Comparison of ENCODE assay signal across 12 mouse cellular contexts in genomic region chr10:77729241-77729640, GRCm38 (mm10). TPM values are rescaled to one million over a fixed set of nuclear protein-coding genes. Genes with fewer than 3 reads are reported as not detected.
A peak's percentile ranks its signal among the peaks of the same experiment; 100 is the strongest.
DNase-seq lines count a peak whose midpoint lies in the region; ATAC-seq and TF ChIP-seq lines count a peak whose summit lies in the region.
"Had no signal": no experiment of that assay in that cellular context is flagged by ENCODE, and none has a peak within 500 bp of the region (broad histone marks: within the 10 kb centered on the region; RNA-seq: fewer than 3 reads in every experiment).

No protein-coding gene starts in this region.

- no peak overlapping the region for H3K27ac ChIP-seq in lung, postnatal 0 days (ENCODE audit: low read length)

- DNase-seq in adrenal gland, adult (ENCODE audit: inconsistent age in 2 of 2, low spot score in 1 of 2), result peak; percentile 13 to 46
- no peak for DNase-seq in adrenal gland, adult 8-10 months
- DNase-seq in lung, postnatal 0 days (ENCODE audit: low spot score), result no peak
- no peak for DNase-seq in lung, postnatal 25 days (ENCODE audit: low spot score)
- peak; percentile 9 for DNase-seq in c-Kit-positive CD71-positive TER-119-negative erythroid progenitor cells, embryonic 14.5 days (ENCODE audit: low read depth)
- peak; percentile 43 for DNase-seq in retina, embryonic 14.5 days (ENCODE audit: low spot score)
- no peak for DNase-seq in left cerebral cortex, postnatal 14 days (ENCODE audit: low spot score in 2 of 2)
- no peak for DNase-seq in layer of hippocampus, adult 8-10 months (ENCODE audit: low spot score in 2 of 2)

- TF ChIP-seq CTCF in lung, postnatal 0 days (IDR thresholded peaks at IDR 0.05), result peak; percentile 49

- H3K4me1 ChIP-seq in lung, postnatal 0 days (ENCODE audit: insufficient read depth, low read depth, low read length), result no peaks in the 10 kb centered on the region

- WGBS in lung, postnatal 0 days, result 31% methylated on average over 4 of the region's 4 CpGs

- H3K4me2 ChIP-seq in lung, postnatal 0 days (replicated peaks; ENCODE audit: low read depth, low read length), result no peak overlapping the region

- ATAC-seq in lung, postnatal 0 days, result no peak

- no peaks in the 10 kb centered on the region for H3K36me3 ChIP-seq in lung, postnatal 0 days (ENCODE audit: insufficient read depth, low read length)

- no peaks in the 10 kb centered on the region for H3K27me3 ChIP-seq in lung, postnatal 0 days (replicated peaks; ENCODE audit: insufficient read depth, low read length)

- H3K9me3 ChIP-seq in lung, postnatal 0 days (ENCODE audit: low read length), result no peaks in the 10 kb centered on the region

- H3K4me3 ChIP-seq in lung, postnatal 0 days (ENCODE audit: low read depth, low read length), result no peak overlapping the region

- intact Hi-C loops in left cerebral cortex, postnatal 14 days (cut with DNase I), result no loop called here

- no peak overlapping the region for H3K9ac ChIP-seq in lung, postnatal 0 days (replicated peaks; ENCODE audit: low read depth)

- no peak for TF ChIP-seq EP300 in lung, postnatal 0 days (IDR thresholded peaks at IDR 0.05)

RNA-seq across cellular contexts. Expression of gene Gm10100, which starts 3.0 kb away (rescaled TPM):
- total RNA-seq in adrenal gland, adult 8-10 months (2022), result not detected
- polyA plus RNA-seq in lung, postnatal 0 days (2015; fragmentation: Nextera tagmentation; extraction: Ambion mirVana), result not detected in 2 replicates
- not detected for total RNA-seq in left cerebral cortex, postnatal 14 days (2021)
- total RNA-seq in layer of hippocampus, adult 8-10 months (2022), result not detected
- total RNA-seq: common myeloid progenitor, adult 5-6 weeks; layer of hippocampus, postnatal 14 days had no signal
- polyA plus RNA-seq: C2C12; gonadal fat pad, adult 2 months had no signal

RNA-seq across cellular contexts. Expression of gene Krtap12-1, which starts 8.8 kb away (rescaled TPM):
- not detected for total RNA-seq in adrenal gland, adult 8-10 months (2022)
- not detected in 2 replicates for polyA plus RNA-seq in lung, postnatal 0 days (2015; fragmentation: Nextera tagmentation; extraction: Ambion mirVana)
- not detected for total RNA-seq in left cerebral cortex, postnatal 14 days (2021)
- not detected for total RNA-seq in layer of hippocampus, adult 8-10 months (2022)
- total RNA-seq: common myeloid progenitor, adult 5-6 weeks; layer of hippocampus, postnatal 14 days had no signal
- polyA plus RNA-seq: C2C12; gonadal fat pad, adult 2 months had no signal

RNA-seq across cellular contexts. Expression of gene Gm18596, which starts 13.2 kb away (rescaled TPM):
- not detected for total RNA-seq in adrenal gland, adult 8-10 months (2022)
- not detected in 2 replicates for polyA plus RNA-seq in lung, postnatal 0 days (2015; fragmentation: Nextera tagmentation; extraction: Ambion mirVana)
- total RNA-seq in left cerebral cortex, postnatal 14 days (2021), result not detected
- not detected for total RNA-seq in layer of hippocampus, adult 8-10 months (2022)
- total RNA-seq: common myeloid progenitor, adult 5-6 weeks; layer of hippocampus, postnatal 14 days had no signal
- polyA plus RNA-seq: C2C12; gonadal fat pad, adult 2 months had no signal

RNA-seq across cellular contexts. Expression of gene Gm10142, which starts 13.6 kb away (rescaled TPM):
- total RNA-seq in adrenal gland, adult 8-10 months (2022), result not detected
- polyA plus RNA-seq in lung, postnatal 0 days (2015; fragmentation: Nextera tagmentation; extraction: Ambion mirVana), result not detected in 2 replicates
- not detected for total RNA-seq in left cerebral cortex, postnatal 14 days (2021)
- not detected for total RNA-seq in layer of hippocampus, adult 8-10 months (2022)
- total RNA-seq: common myeloid progenitor, adult 5-6 weeks; layer of hippocampus, postnatal 14 days had no signal
- polyA plus RNA-seq: C2C12; gonadal fat pad, adult 2 months had no signal

RNA-seq across cellular contexts. Expression of gene Gm10024, which starts 18.0 kb away (rescaled TPM):
- total RNA-seq in adrenal gland, adult 8-10 months (2022), result not detected
- polyA plus RNA-seq in lung, postnatal 0 days (2015; fragmentation: Nextera tagmentation; extraction: Ambion mirVana), result not detected in 2 replicates
- total RNA-seq in left cerebral cortex, postnatal 14 days (2021), result not detected
- total RNA-seq in layer of hippocampus, adult 8-10 months (2022), result not detected
- total RNA-seq: common myeloid progenitor, adult 5-6 weeks; layer of hippocampus, postnatal 14 days had no signal
- polyA plus RNA-seq: C2C12; gonadal fat pad, adult 2 months had no signal

Comparison
In these comparisons a context has a peak if more than half of its experiments do, and no peak if none do; other contexts are left out.
1. DNase-seq: peak in adrenal gland, adult (2 of 2), c-Kit-positive CD71-positive TER-119-negative erythroid progenitor cells, embryonic 14.5 days (single experiment) and retina, embryonic 14.5 days (single experiment); none in adrenal gland, adult 8-10 months (single experiment), lung, postnatal 0 days (single experiment), lung, postnatal 25 days (single experiment), left cerebral cortex, postnatal 14 days (0 of 2) and layer of hippocampus, adult 8-10 months (0 of 2).